Mouse (Mus musculus): ENCODE measurements around the gene Zbed4.
"Not testable (repeated sequence)": the region's sequence is repeated elsewhere in the genome, so short reads cannot be mapped to it uniquely, and the experiment has no call there.

The Zbed4 gene

GRCm38 (mm10) chr15:88810369-88810768 lies 58.9 kb downstream of the Zbed4 start:
- no peak for DNase-seq (ENCODE audit: low spot score in 2 of 2)

GRCm38 (mm10) chr15:88813262-88813661 lies 61.8 kb downstream of the Zbed4 start:
- no peak for DNase-seq (ENCODE audit: low spot score in 2 of 2)

GRCm38 (mm10) chr15:88813873-88814272 lies 62.4 kb downstream of the Zbed4 start:
- DNase-seq (ENCODE audit: low spot score in 2 of 2), result not testable (repeated sequence)

- DNase-seq (ENCODE audit: low spot score in 2 of 2), result no peak
Observed at GRCm38 (mm10) chr15:88814411-88815047, 63.1 kb downstream of the Zbed4 start.

- no peak for DNase-seq (ENCODE audit: low spot score in 2 of 2)
Observed at GRCm38 (mm10) chr15:88815196-88815700, 63.8 kb downstream of the Zbed4 start.

- DNase-seq (ENCODE audit: low spot score in 2 of 2), result peak; percentile 97 to 98
Observed at GRCm38 (mm10) chr15:88819026-88819905, 67.8 kb downstream of the Zbed4 start, which contains the start of the genes Alg12 and Creld2. Alg12 (minus strand) TSS chr15:88819318. Creld2 (plus strand) TSS chr15:88819646.

GRCm38 (mm10) chr15:88819906-88820303 lies 68.4 kb downstream of the Zbed4 start:
- DNase-seq (ENCODE audit: low spot score in 2 of 2), result no peak

- DNase-seq (ENCODE audit: low spot score in 2 of 2), result no peak
Observed at GRCm38 (mm10) chr15:88821403-88821802, 69.9 kb downstream of the Zbed4 start.

- DNase-seq (ENCODE audit: low spot score in 2 of 2), result no peak
Observed at GRCm38 (mm10) chr15:88822513-88822912, 71.1 kb downstream of the Zbed4 start.

GRCm38 (mm10) chr15:88823376-88823775 lies 71.9 kb downstream of the Zbed4 start:
- no peak for DNase-seq (ENCODE audit: low spot score in 2 of 2)

GRCm38 (mm10) chr15:88827466-88827865 lies 76.0 kb downstream of the Zbed4 start:
- DNase-seq (ENCODE audit: low spot score in 2 of 2), result no peak

- peak; percentile 45 to 49 for DNase-seq (ENCODE audit: low spot score in 2 of 2)
Observed at GRCm38 (mm10) chr15:88827991-88828799, 76.7 kb downstream of the Zbed4 start.

- DNase-seq (ENCODE audit: low spot score in 2 of 2), result peak; percentile 71 to 83
Observed at GRCm38 (mm10) chr15:88828800-88829705, 77.6 kb downstream of the Zbed4 start.

GRCm38 (mm10) chr15:88829791-88830440 lies 78.5 kb downstream of the Zbed4 start:
- no peak for DNase-seq (ENCODE audit: low spot score in 2 of 2)

- DNase-seq (ENCODE audit: low spot score in 2 of 2), result no peak
Observed at GRCm38 (mm10) chr15:88830696-88831095, 79.2 kb downstream of the Zbed4 start.

- no peak for DNase-seq (ENCODE audit: low spot score in 2 of 2)
Observed at GRCm38 (mm10) chr15:88831482-88831881, 80.0 kb downstream of the Zbed4 start.

GRCm38 (mm10) chr15:88832536-88832935 lies 81.1 kb downstream of the Zbed4 start:
- DNase-seq (ENCODE audit: low spot score in 2 of 2), result no peak

Measured in spleen, postnatal 14 days (tissue).